Mouse (Mus musculus): ENCODE measurements around the gene Sh3bgrl2. TPM values are rescaled to one million over a fixed set of nuclear protein-coding genes. Genes with fewer than 3 reads are reported as not detected.

Gene Sh3bgrl2
- polyA plus RNA-seq, 1 experiment: 4.0 TPM

GRCm38 (mm10) chr9:83656960-83657651, 109.0 kb downstream of the Sh3bgrl2 start:
- Histone ChIP-seq H3K27me3 (ENCODE audit: control insufficient read depth, insufficient read depth, insufficient read length) (no peaks in the 10 kb centered on the region), H3K79me2 (ENCODE audit: control insufficient read depth, insufficient read depth) (no peaks in the 10 kb centered on the region), H3ac (ENCODE audit: control insufficient read depth, insufficient read length) (no peak overlapping the region), H3K4me3 (no peak overlapping the region), H3K36me3 (ENCODE audit: control insufficient read depth, insufficient read depth) (no peaks in the 10 kb centered on the region), H3K4me2 (ENCODE audit: low read depth) (no peak overlapping the region)
- TF ChIP-seq MYOG (IDR thresholded peaks at IDR 0.05; ENCODE audit: control insufficient read depth in 1 of 3, insufficient read depth in 1 of 3, insufficient read length in 2 of 3, low read depth in 2 of 3) (no peak), E2F4 (IDR thresholded peaks at IDR 0.05; ENCODE audit: insufficient read depth) (no peak), TCF3 (IDR thresholded peaks at IDR 0.05; ENCODE audit: insufficient read length, low read depth) (no peak), USF1 (IDR thresholded peaks at IDR 0.05; ENCODE audit: low read depth) (no peak), POLR2AphosphoS2 (IDR thresholded peaks at IDR 0.05; ENCODE audit: insufficient read length, low read depth) (no peak), CEBPB (IDR thresholded peaks at IDR 0.05; ENCODE audit: insufficient read depth, poor library complexity, severe bottlenecking) (no peak), TCF12 (IDR thresholded peaks at IDR 0.05; ENCODE audit: insufficient read depth, poor library complexity, severe bottlenecking) (no peak), POLR2A (IDR thresholded peaks at IDR 0.05; ENCODE audit: insufficient read length, low read depth) (no peak), MAX (IDR thresholded peaks at IDR 0.05; ENCODE audit: low read depth) (no peak), REST (IDR thresholded peaks at IDR 0.05; ENCODE audit: insufficient read depth, insufficient read length) (no peak), SRF (IDR thresholded peaks at IDR 0.05; ENCODE audit: control insufficient read depth, insufficient read length, low read depth) (no peak)

GRCm38 (mm10) chr9:83657652-83658002, 109.5 kb downstream of the Sh3bgrl2 start:
- H3K36me3 ChIP-seq (ENCODE audit: control insufficient read depth, insufficient read depth): no peaks in the 10 kb centered on the region
- H3K27me3 ChIP-seq (ENCODE audit: control insufficient read depth, insufficient read depth, insufficient read length): no peaks in the 10 kb centered on the region
- no peaks in the 10 kb centered on the region for H3K79me2 ChIP-seq (ENCODE audit: control insufficient read depth, insufficient read depth)
- H3K4me2 ChIP-seq (ENCODE audit: low read depth): no peak overlapping the region
- H3K4me3 ChIP-seq: no peak overlapping the region
- TF ChIP-seq REST (IDR thresholded peaks at IDR 0.05; ENCODE audit: insufficient read depth, insufficient read length) (no peak), POLR2AphosphoS2 (IDR thresholded peaks at IDR 0.05; ENCODE audit: insufficient read length, low read depth) (no peak), MYOG (IDR thresholded peaks at IDR 0.05; ENCODE audit: control insufficient read depth in 1 of 3, insufficient read depth in 1 of 3, insufficient read length in 2 of 3, low read depth in 2 of 3) (no peak), SRF (IDR thresholded peaks at IDR 0.05; ENCODE audit: control insufficient read depth, insufficient read length, low read depth) (no peak), MYOD1 (IDR thresholded peaks at IDR 0.05; ENCODE audit: control insufficient read depth in 1 of 3, insufficient read length in 2 of 3, low read depth in 2 of 3) (no peak), TCF3 (IDR thresholded peaks at IDR 0.05; ENCODE audit: insufficient read length, low read depth) (no peak)
- no peak overlapping the region for H3ac ChIP-seq (ENCODE audit: control insufficient read depth, insufficient read length)

- no peak overlapping the region for H3K4me2 ChIP-seq (ENCODE audit: low read depth)
- H3ac ChIP-seq (ENCODE audit: control insufficient read depth, insufficient read length): no peak overlapping the region
- H3K79me2 ChIP-seq (ENCODE audit: control insufficient read depth, insufficient read depth): no peaks in the 10 kb centered on the region
- H3K27me3 ChIP-seq (ENCODE audit: control insufficient read depth, insufficient read depth, insufficient read length): no peaks in the 10 kb centered on the region
- TF ChIP-seq TCF3 (IDR thresholded peaks at IDR 0.05; ENCODE audit: insufficient read length, low read depth) (no peak), MYOD1 (IDR thresholded peaks at IDR 0.05; ENCODE audit: control insufficient read depth in 1 of 3, insufficient read length in 2 of 3, low read depth in 2 of 3) (no peak), SRF (IDR thresholded peaks at IDR 0.05; ENCODE audit: control insufficient read depth, insufficient read length, low read depth) (no peak), POLR2A (IDR thresholded peaks at IDR 0.05; ENCODE audit: insufficient read length, low read depth) (no peak), TCF12 (IDR thresholded peaks at IDR 0.05; ENCODE audit: insufficient read depth, poor library complexity, severe bottlenecking) (no peak), E2F4 (IDR thresholded peaks at IDR 0.05; ENCODE audit: insufficient read depth) (no peak), MYOG (IDR thresholded peaks at IDR 0.05; ENCODE audit: control insufficient read depth in 1 of 3, insufficient read depth in 1 of 3, insufficient read length in 2 of 3, low read depth in 2 of 3) (no peak), REST (IDR thresholded peaks at IDR 0.05; ENCODE audit: insufficient read depth, insufficient read length) (no peak), CEBPB (IDR thresholded peaks at IDR 0.05; ENCODE audit: insufficient read depth, poor library complexity, severe bottlenecking) (no peak)
- H3K4me3 ChIP-seq: no peak overlapping the region
- H3K36me3 ChIP-seq (ENCODE audit: control insufficient read depth, insufficient read depth): no peaks in the 10 kb centered on the region
Observed at GRCm38 (mm10) chr9:83659081-83659480, 111.0 kb downstream of the Sh3bgrl2 start.

GRCm38 (mm10) chr9:83661811-83662210, 113.7 kb downstream of the Sh3bgrl2 start:
- Histone ChIP-seq H3ac (ENCODE audit: control insufficient read depth, insufficient read length) (no peak overlapping the region), H3K4me3 (no peak overlapping the region), H3K27me3 (ENCODE audit: control insufficient read depth, insufficient read depth, insufficient read length) (peaks cover 9% of the 10 kb centered on the region), H3K36me3 (ENCODE audit: control insufficient read depth, insufficient read depth) (no peaks in the 10 kb centered on the region), H3K79me2 (ENCODE audit: control insufficient read depth, insufficient read depth) (no peaks in the 10 kb centered on the region), H3K4me2 (ENCODE audit: low read depth) (no peak overlapping the region)
- TF ChIP-seq TCF3 (IDR thresholded peaks at IDR 0.05; ENCODE audit: insufficient read length, low read depth): no peak
- TF ChIP-seq CEBPB (IDR thresholded peaks at IDR 0.05; ENCODE audit: insufficient read depth, poor library complexity, severe bottlenecking): no peak
- TF ChIP-seq MYOD1 (IDR thresholded peaks at IDR 0.05; ENCODE audit: control insufficient read depth in 1 of 3, insufficient read length in 2 of 3, low read depth in 2 of 3): no peak
- no peak for TF ChIP-seq POLR2AphosphoS2 (IDR thresholded peaks at IDR 0.05; ENCODE audit: insufficient read length, low read depth)
- no peak for TF ChIP-seq E2F4 (IDR thresholded peaks at IDR 0.05; ENCODE audit: insufficient read depth)
- TF ChIP-seq MYOG (IDR thresholded peaks at IDR 0.05; ENCODE audit: control insufficient read depth in 1 of 3, insufficient read depth in 1 of 3, insufficient read length in 2 of 3, low read depth in 2 of 3): no peak
- no peak for TF ChIP-seq TCF12 (IDR thresholded peaks at IDR 0.05; ENCODE audit: insufficient read depth, poor library complexity, severe bottlenecking)
- no peak for TF ChIP-seq MAX (IDR thresholded peaks at IDR 0.05; ENCODE audit: low read depth)
- no peak for TF ChIP-seq POLR2A (IDR thresholded peaks at IDR 0.05; ENCODE audit: insufficient read length, low read depth)
- no peak for TF ChIP-seq SRF (IDR thresholded peaks at IDR 0.05; ENCODE audit: control insufficient read depth, insufficient read length, low read depth)
- no peak for TF ChIP-seq USF1 (IDR thresholded peaks at IDR 0.05; ENCODE audit: low read depth)

Measured in myocyte (in vitro differentiated cells).